Mouse (Mus musculus) CH12.LX (cell line): Measurements from ENCODE around the gene Epb41. TPM values are rescaled to one million over a fixed set of nuclear protein-coding genes. Genes with fewer than 3 reads are reported as not detected.

Experiments
- DNase-seq: peaks from one replicate; pipeline ENCODE4 v3.0.0-alpha.2; 2013; ENCODE audit errors: extremely low read depth
- H3K27ac ChIP-seq: 2 replicates; pipeline ENCODE4 v1.5.1; 2012; ENCODE audit warnings: low read depth, mild to moderate bottlenecking, control low read depth, moderate library complexity; ENCODE audit not compliant: insufficient read depth
- H3K27me3 ChIP-seq: replicated peaks from 2 replicates; pipeline ENCODE3; 2012; ENCODE audit warnings: inconsistent platforms
- H3K36me3 ChIP-seq, 2 experiments: replicated peaks in 1 of 2; 2 replicates each; pipeline versions ENCODE3 to v1.6.1; 2012; ENCODE audit warnings: inconsistent platforms in 1 of 2, low read length in 1 of 2, mild to moderate bottlenecking in 1 of 2, mixed read lengths in 1 of 2, moderate library complexity in 1 of 2; ENCODE audit not compliant: control insufficient read depth in 1 of 2, insufficient read depth in 1 of 2
- H3K4me1 ChIP-seq, 2 experiments: 2 replicates each; pipeline ENCODE4 v1.6.1; 2012; ENCODE audit warnings: inconsistent platforms in 1 of 2, moderate library complexity in 1 of 2; ENCODE audit not compliant: insufficient read depth in 2 of 2, control insufficient read depth in 1 of 2
- H3K4me2 ChIP-seq: 2 replicates; pipeline ENCODE4 v1.6.1; 2012; ENCODE audit warnings: low read depth, mild to moderate bottlenecking, control low read depth; ENCODE audit not compliant: poor library complexity, insufficient read depth, severe bottlenecking
- H3K4me3 ChIP-seq, 3 experiments: fragments of 150-350 bp in 1 of 3; sonication (generic) in 1 of 3; replicated peaks in 1 of 3; 2 replicates each; pipeline versions ENCODE3 to v1.5.1; 2011 to 2012; ENCODE audit warnings: low read depth in 2 of 3, low read length in 2 of 3, mild to moderate bottlenecking in 2 of 3, moderate library complexity in 2 of 3, control low read depth in 1 of 3, improper control_type of control experiment in 1 of 3, inconsistent platforms in 1 of 3, mixed read lengths in 1 of 3; ENCODE audit not compliant: poor library complexity in 1 of 3
- H3K79me2 ChIP-seq: replicated peaks from 2 replicates; pipeline ENCODE4 v1.6.1; 2012; ENCODE audit warnings: mild to moderate bottlenecking, moderate library complexity; ENCODE audit not compliant: control insufficient read depth, poor library complexity, insufficient read depth, severe bottlenecking; ENCODE audit errors: extremely low read depth
- H3K9ac ChIP-seq: 2 replicates; pipeline ENCODE4 v1.6.1; 2012; ENCODE audit warnings: low read depth, mild to moderate bottlenecking, control low read depth, moderate library complexity; ENCODE audit not compliant: insufficient read depth
- H3K9me3 ChIP-seq: replicated peaks from 2 replicates; pipeline ENCODE3; 2012; ENCODE audit warnings: low read length, inconsistent platforms, mixed read lengths
- E2F4 ChIP-seq: IDR thresholded peaks from 2 replicates; pipeline ENCODE4 v1.6.1; 2011; ENCODE audit warnings: low read depth, low read length, improper control_type of control experiment; ENCODE audit not compliant: insufficient replicate concordance
- ELF1 ChIP-seq: IDR thresholded peaks from 2 replicates; pipeline ENCODE4 v1.6.1; 2014; ENCODE audit warnings: low read depth, mild to moderate bottlenecking, inconsistent platforms, low read length, improper control_type of control experiment
- EP300 ChIP-seq: IDR thresholded peaks from 2 replicates; pipeline ENCODE4 v1.6.1; 2011; ENCODE audit warnings: low read length, improper control_type of control experiment
- GABPA ChIP-seq: IDR thresholded peaks from 2 replicates; pipeline ENCODE4 v1.6.1; 2012; ENCODE audit warnings: low read depth, low read length, improper control_type of control experiment, inconsistent platforms; ENCODE audit not compliant: insufficient replicate concordance
- KAT2A ChIP-seq: IDR thresholded peaks from 2 replicates; pipeline ENCODE4 v1.6.1; 2012; ENCODE audit warnings: low read length, improper control_type of control experiment, inconsistent platforms; ENCODE audit not compliant: insufficient replicate concordance
- MAX ChIP-seq: IDR thresholded peaks from 2 replicates; pipeline ENCODE4 v1.6.1; 2011; ENCODE audit warnings: low read length, improper control_type of control experiment
- MAZ ChIP-seq: IDR thresholded peaks from 2 replicates; pipeline ENCODE4 v1.6.1; 2012; ENCODE audit warnings: low read depth, mild to moderate bottlenecking, inconsistent platforms, low read length, improper control_type of control experiment, moderate library complexity
- MEF2A ChIP-seq: IDR thresholded peaks from 2 replicates; pipeline ENCODE4 v1.6.1; 2014; ENCODE audit warnings: low read depth, mild to moderate bottlenecking, inconsistent platforms, low read length, improper control_type of control experiment, borderline replicate concordance
- MXI1 ChIP-seq: IDR thresholded peaks from 2 replicates; pipeline ENCODE4 v1.6.1; 2011; ENCODE audit warnings: mild to moderate bottlenecking, low read depth, low read length, improper control_type of control experiment
- NRF1 ChIP-seq: IDR thresholded peaks from 2 replicates; pipeline ENCODE4 v1.6.1; 2014; ENCODE audit warnings: low read depth, mild to moderate bottlenecking, inconsistent platforms, low read length, improper control_type of control experiment, moderate library complexity
- PAX5 ChIP-seq: IDR thresholded peaks from 2 replicates; pipeline ENCODE4 v1.6.1; 2012; ENCODE audit warnings: low read length, inconsistent platforms, mixed read lengths
- RAD21 ChIP-seq: IDR thresholded peaks from 2 replicates; pipeline ENCODE4 v1.6.1; 2011; ENCODE audit warnings: low read depth, mild to moderate bottlenecking, low read length, improper control_type of control experiment, moderate library complexity
- TBP ChIP-seq: conservative IDR thresholded peaks from 2 replicates; pipeline ENCODE4 v1.6.1; 2011; ENCODE audit warnings: low read depth, low read length, improper control_type of control experiment
- USF2 ChIP-seq: conservative IDR thresholded peaks from 2 replicates; pipeline ENCODE4 v1.6.1; 2011; ENCODE audit warnings: low read depth, low read length, improper control_type of control experiment
- ZC3H11A ChIP-seq: IDR thresholded peaks from 2 replicates; pipeline ENCODE4 v1.6.1; 2012; ENCODE audit warnings: low read depth, mild to moderate bottlenecking, inconsistent platforms, low read length, improper control_type of control experiment
- ZMIZ1 ChIP-seq: IDR thresholded peaks from 2 replicates; pipeline ENCODE4 v1.6.1; 2012; ENCODE audit warnings: low read depth, mild to moderate bottlenecking, inconsistent platforms, low read length, improper control_type of control experiment
- dilution Hi-C: fragments of 300-500 bp; cut with MboI; formaldehyde crosslinking; loops from 2 replicates; pipeline ENCODE4 v1.14.3; 2020; ENCODE audit warnings: low sequenced_read_pairs; ENCODE audit not compliant: extremely low pct_unique_long_range_greater_than_20kb, extremely low pct_ligation_motif_present
- in situ Hi-C: fragments of 300-500 bp; cut with MboI; formaldehyde crosslinking; loops from 3 replicates; pipeline ENCODE4 v1.14.3; 2019; ENCODE audit warnings: low sequenced_read_pairs, low pct_ligation_motif_present, low pct_unique_long_range_greater_than_20kb, mixed read lengths
- polyA plus RNA-seq: library from polyadenylated mRNA; unstranded; fragments of >175 nt; gene quantifications from 2 replicates; pipeline ENCODE4 v1.2.1, GENCODE M21; 2012; ENCODE audit warnings: low read depth; ENCODE audit not compliant: insufficient read length
- total RNA-seq, 2 experiments: library from RNA; depleted of rRNA; stranded (reverse); fragments of 300-350 nt in 1 of 2; fragments of >200 nt in 1 of 2; gene quantifications; 2 replicates each; pipeline ENCODE4 v1.2.3; 2012 to 2014

Epb41 gene
- total and polyA plus RNA-seq, 3 experiments, result 7.1 to 21.6 (median 10.0) TPM

DNA sequence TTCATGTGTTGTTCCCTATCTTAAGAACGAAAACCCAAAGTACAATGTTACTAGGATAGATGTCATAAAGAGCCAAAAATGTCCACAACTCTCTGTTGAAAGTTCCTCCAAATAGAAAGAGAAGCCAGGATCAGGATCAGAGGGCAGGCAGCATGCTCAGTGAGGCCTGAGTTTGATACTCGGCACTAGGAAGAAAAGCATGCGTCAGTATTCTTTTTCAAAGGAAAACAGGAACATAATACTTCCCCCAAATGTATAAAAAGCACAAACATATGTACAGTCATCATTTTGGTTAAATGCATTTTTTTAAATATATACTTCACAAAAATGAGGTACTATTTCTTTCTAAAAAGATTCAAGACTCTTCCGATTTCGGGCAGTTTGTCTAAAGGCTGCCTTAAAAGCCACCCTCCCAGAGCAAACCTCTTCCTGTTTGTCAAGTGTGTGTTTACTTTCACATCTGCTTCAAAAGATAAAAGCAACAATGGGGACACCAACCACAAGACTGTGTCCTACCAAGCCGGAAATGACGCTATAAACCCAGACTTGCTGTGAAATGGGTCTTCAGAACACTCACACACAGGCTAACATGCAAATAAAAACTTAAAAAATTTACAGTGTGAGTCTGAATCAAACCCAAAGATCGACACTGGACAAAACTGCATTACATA is 35.0 kb downstream of the Epb41 start:
- H3K4me3 ChIP-seq, result no peak overlapping the region
- no peaks in the 10 kb centered on the region for H3K27me3 ChIP-seq
- no peak overlapping the region for H3K27ac ChIP-seq
- dilution Hi-C loops (no loop called here), in situ Hi-C loops (no loop called here)
- no peak overlapping the region; the same call in 1 of the 2 replicates for H3K9ac ChIP-seq
- TF ChIP-seq EP300 (no peak), ELF1 (peak; percentile 52; the same call in 1 of the 2 replicates)
- no peaks in the 10 kb centered on the region for H3K79me2 ChIP-seq
- no peaks in the 10 kb centered on the region for H3K36me3 ChIP-seq
- no peaks in the 10 kb centered on the region for H3K9me3 ChIP-seq
- H3K4me1 ChIP-seq, result peaks cover 4 to 19% of the 10 kb centered on the region in 2 experiments
- H3K4me2 ChIP-seq, result peak overlapping the region; percentile 11; the same call in 1 of the 2 replicates
- DNase-seq, result no peak

DNA sequence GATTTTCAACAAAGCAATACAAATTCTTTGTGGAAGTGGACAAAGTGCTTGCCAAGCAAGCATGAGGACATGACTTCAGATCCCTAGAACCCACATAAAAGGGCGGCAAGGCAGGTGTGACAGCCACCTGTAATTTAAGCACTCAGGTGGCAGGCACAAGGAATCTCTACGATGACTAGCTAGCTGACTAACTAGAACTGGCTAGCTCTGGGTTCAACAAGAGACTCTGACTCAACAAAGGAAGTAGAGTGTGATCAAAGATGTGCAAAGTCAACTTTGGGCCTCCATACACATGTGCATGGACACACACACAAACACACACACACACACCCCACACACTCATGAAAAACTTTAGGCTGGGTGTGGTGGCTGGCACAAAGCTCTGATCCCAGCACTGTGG is 35.6 kb downstream of the Epb41 start:
- in situ Hi-C loops (no loop called here), dilution Hi-C loops (no loop called here)
- no peak for TF ChIP-seq MAX
- no peak for TF ChIP-seq EP300
- TF ChIP-seq KAT2A, result no peak
- TF ChIP-seq MXI1, result no peak
- TF ChIP-seq ZMIZ1, result no peak
- TF ChIP-seq NRF1, result no peak
- no peak for TF ChIP-seq USF2
- no peak for TF ChIP-seq TBP
- no peak for TF ChIP-seq PAX5
- no peak for TF ChIP-seq E2F4
- Histone ChIP-seq H3K79me2 (no peaks in the 10 kb centered on the region), H3K4me3 (no peak overlapping the region), H3K27me3 (no peaks in the 10 kb centered on the region), H3K4me2 (peak overlapping the region; percentile 11; the same call in 1 of the 2 replicates), H3K36me3 (no peaks in the 10 kb centered on the region), H3K4me1 (peaks cover 4 to 19% of the 10 kb centered on the region in 2 experiments), H3K9ac (no peak overlapping the region; the same call in 1 of the 2 replicates), H3K9me3 (no peaks in the 10 kb centered on the region), H3K27ac (no peak overlapping the region)
- no peak for DNase-seq

DNA sequence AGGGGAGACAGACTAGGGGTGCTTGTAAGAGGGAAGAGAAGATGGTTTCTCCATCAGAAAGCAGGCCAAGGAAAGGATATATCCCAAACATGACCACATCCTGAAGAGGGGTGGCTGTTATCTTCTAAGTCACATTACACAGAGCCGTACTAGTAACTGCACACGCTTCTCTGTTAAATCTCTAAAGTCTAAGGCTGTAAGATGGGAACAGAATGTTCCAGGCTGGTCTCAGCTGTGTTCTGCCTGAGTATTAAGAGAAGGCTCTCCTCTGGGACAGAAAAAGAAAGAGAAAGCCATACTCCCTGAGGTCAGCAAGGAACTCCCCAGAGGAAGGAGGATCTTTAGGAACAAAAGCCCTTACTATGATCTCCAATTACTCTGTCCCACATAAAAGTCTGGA is 36.3 kb downstream of the Epb41 start:
- H3K4me2 ChIP-seq, result no peak overlapping the region
- no peak overlapping the region for H3K9ac ChIP-seq
- in situ Hi-C loops, result no loop called here
- dilution Hi-C loops, result no loop called here
- no peaks in the 10 kb centered on the region for H3K36me3 ChIP-seq
- H3K9me3 ChIP-seq, result no peaks in the 10 kb centered on the region
- DNase-seq, result no peak
- no peak overlapping the region for H3K4me3 ChIP-seq
- TF ChIP-seq MAZ (no peak), GABPA (no peak), RAD21 (no peak), MXI1 (no peak), MEF2A (no peak), ZC3H11A (no peak)
- TF ChIP-seq, all 38 proteins: peak for 0
- Histone ChIP-seq H3K4me1 (peaks cover 4 to 24% of the 10 kb centered on the region in 2 experiments), H3K27ac (no peak overlapping the region), H3K79me2 (no peaks in the 10 kb centered on the region), H3K27me3 (no peaks in the 10 kb centered on the region)
